Mouse (Mus musculus) regulatory T cell (primary cell): ENCODE measurements around the gene Btbd6.

Source experiments
- in situ Hi-C: fragments of 300-600 bp; cut with MboI, MseI; formaldehyde crosslinking; loops from one replicate; pipeline ENCODE4 v1.15.1; 2025; ENCODE audit warnings: high pct_unique_total_duplicates

Gene Btbd6

DNA sequence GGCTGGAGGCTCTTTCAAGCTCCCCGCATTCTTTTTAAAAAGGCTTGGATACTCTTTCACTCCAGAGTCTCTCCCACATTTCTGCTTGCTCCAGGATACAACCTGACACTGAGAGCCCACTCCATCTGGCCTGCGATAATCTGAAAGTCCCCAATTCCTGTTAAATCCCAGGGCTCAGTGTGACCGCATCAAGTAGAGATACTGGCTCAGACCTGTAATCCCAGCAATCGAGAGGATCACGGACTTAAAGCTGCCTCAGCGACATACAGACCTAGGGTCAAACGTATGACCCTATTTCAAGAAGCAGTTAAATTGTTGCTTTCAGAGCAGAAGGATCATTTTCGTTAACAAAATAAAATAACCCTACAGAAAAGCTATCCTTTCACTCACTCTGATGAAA, 27.7 kb downstream of the Btbd6 start:
- in situ Hi-C loops = loop anchor here (10.0 kb wide), 1 partner anchor 71 kb away; the partner anchor contains the start of gene Tex22

- in situ Hi-C loops = loop anchor here (10.0 kb wide), 1 partner anchor 70 kb away; the partner anchor contains the start of gene Tex22
These were observed 28.7 kb downstream of the Btbd6 start for GRCm38 (mm10) chr12:113004993-113005392.

GRCm38 (mm10) chr12:113011702-113012360, 35.5 kb downstream of the Btbd6 start:
- in situ Hi-C loops = no loop called here

DNA sequence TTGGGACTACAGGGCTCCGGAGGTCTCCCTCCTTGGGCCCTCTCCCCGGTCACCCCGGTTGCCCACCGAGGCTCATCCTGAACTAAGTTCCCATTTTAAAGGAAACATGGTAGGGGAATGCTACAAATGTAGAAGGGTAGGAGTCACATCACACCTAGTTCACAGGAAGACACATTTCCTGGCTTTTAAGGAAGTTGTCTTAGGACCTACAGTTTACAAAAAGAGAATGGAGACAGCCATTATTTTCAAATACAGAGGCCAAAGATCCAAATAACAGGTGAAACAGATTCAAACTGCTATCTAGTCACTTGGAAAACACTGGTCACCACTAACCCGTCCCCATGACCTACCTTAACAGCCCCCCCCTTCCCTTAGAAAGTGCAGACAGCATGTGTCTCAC, 36.2 kb downstream of the Btbd6 start:
- in situ Hi-C loops = no loop called here

- in situ Hi-C loops = no loop called here
These were observed 36.8 kb downstream of the Btbd6 start for GRCm38 (mm10) chr12:113013021-113013491.

GRCm38 (mm10) chr12:113013604-113014558, 37.6 kb downstream of the Btbd6 start, which contains the start of gene Pacs2:
Gene Pacs2 (plus strand): TSS chr12:113014508.
- in situ Hi-C loops = no loop called here

DNA sequence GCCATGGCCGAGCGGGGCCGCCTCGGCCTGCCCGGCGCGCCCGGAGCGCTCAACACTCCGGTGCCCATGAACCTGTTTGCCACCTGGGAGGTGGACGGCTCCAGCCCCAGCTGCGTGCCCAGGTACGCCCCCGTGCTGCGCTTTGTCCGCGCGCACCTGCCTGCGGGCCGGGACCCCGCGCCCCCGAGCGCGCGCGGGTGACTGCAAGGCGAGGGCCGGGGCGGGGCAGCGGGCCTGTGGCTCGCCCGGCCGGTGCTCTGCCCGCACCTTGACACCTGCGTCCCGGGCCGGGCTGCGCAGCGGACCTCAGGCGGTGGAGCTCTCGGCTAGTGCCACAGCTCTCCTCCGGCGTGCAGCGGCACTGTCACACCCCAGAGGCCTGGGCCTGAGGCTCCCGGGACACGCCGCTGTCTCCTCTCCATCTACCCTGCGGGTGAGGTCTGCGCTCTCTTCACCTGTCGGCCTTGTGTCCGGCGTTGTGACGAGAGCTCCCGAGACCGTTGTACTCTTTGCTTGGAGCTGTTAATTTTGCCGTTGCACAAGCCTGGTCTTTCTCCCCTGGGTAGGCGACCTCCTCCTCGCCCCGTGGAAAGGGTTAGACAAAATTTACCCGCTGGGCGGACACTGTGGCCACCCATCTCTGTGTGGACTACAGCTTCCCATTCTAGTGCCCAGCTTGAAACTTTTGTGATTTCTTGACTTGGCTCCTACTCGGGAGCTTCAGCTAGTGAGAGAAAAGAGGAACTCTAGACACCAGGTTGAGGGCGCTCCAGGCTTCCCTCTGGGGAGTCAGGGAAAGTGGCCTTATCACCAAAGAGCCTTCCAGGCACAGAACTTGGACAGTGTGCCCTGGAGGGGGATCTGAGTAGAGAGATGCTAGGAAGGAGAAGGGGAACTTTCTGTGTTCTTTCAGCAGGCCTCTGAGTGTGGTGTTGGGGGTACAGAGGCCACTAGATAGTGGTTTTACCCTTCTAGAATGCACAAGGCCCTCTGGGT, 38.6 kb downstream of the Btbd6 start:
- in situ Hi-C loops = loop anchor here (5.0 kb wide), 2 partner anchors 37 to 82 kb away; partner anchors contain the start of gene Mta1

DNA sequence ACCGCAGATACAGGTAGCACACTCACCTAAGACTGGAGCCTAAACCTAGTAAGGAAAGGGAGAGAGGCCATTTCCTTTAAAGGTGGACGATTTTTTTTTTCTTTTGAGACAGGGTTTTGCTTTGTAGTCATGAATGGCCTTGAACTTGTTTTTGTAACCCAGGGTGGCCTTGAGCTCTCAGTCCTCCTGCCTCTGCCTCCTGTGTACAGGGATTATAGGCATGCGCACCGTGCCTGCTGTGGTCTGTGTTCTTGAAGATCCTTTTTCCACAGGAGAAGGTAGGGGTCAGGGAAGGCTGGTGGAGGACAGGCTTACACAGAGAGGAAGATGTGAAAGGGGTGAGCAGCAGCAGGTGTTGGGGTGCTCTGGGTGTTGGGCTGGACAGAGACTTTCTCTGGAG, 39.7 kb downstream of the Btbd6 start:
- in situ Hi-C loops = loop anchor here (5.0 kb wide), 2 partner anchors 36 to 81 kb away; partner anchors contain the start of gene Mta1

DNA sequence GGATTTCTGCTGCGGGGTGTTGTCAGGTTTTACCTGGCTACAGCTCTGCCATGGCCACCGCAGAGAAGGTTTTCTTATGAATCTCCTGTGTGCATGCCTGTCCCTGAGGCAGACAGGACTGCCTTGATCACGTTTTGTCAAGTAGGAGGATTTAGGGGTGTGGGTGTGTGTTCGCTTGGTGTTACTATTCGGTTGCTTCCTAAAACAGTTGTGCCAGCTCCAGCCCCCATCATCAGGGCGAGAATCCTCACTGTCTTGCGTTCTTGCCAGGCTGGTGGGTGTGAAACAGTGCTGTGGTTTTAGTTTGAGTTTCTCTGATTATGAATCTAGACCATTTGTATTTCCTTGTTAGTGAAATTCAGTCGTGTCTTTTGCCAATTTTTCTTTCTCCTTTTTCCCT, 40.7 kb downstream of the Btbd6 start:
- in situ Hi-C loops = loop anchor here (5.0 kb wide), 2 partner anchors 35 to 80 kb away; partner anchors contain the start of gene Mta1

DNA sequence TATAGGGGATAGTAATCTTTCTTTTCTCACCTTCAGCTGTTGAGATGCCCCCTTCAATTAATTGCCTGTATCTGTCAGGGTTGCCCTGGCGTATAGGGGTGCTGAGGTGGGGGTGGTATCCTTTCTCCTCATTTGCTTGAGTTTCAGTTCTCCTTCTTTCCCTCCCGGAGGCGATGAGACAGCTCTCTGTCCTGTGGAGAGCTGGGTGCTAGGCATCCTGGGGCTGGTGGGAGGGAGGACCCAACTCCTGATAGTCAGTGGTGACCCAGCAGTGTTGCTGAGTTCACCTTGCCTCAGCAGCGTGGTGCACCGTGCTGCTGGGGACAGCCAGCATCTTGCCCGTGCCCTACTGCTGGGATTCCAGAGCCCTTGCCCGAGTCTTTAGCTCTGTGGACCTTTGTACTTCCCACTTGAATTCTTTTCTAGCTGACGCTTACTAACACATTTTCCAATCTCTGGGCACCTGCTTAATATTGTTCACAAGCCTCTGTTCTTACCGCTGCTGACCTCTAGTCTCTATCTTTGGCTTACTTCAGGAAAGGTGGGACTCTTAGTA, 41.2 kb downstream of the Btbd6 start:
- in situ Hi-C loops = loop anchor here (5.0 kb wide), 2 partner anchors 35 to 80 kb away; partner anchors contain the start of gene Mta1

DNA sequence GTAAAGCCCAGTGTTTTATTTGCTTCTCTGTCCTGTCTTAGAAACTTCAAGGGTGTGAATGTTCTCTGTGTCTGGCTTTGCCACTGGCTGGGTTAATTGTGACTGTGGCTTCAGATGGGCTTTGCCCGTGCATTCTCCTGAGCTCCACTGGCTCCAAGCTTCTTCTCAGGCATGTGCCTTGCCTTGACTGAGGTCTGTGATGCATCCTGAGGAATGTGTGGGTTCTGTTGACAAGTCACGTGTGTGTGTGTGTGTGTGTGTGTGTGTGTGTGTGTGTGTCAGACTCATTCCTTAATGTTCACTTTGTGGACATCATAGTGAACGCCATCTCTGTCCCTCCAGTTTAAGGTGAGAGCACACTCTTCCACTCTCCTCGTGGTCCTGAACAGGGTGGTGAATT, 42.5 kb downstream of the Btbd6 start:
- in situ Hi-C loops = loop anchor here (5.0 kb wide), 2 partner anchors 34 to 79 kb away; partner anchors contain the start of gene Mta1

DNA sequence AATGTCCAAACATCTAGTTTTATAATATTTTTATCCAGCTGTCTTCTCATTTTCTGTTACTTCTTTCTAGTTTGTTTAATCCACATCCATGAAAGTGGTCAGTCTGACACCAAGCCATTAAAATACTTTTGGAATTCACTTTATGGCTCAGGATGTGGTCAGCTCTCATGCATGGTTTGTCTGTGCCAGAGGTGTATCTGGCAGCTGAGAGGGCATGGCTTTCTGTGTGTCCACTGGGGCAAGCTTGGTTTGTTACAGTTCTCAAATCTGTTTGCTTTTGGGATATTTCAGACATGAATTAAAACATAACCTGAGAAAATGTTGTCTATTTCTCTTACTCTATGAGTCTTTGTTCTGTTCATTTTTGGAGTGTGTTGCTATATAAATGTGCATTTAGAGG, 45.2 kb downstream of the Btbd6 start:
- in situ Hi-C loops = no loop called here

- in situ Hi-C loops = no loop called here
These were observed 46.8 kb downstream of the Btbd6 start for GRCm38 (mm10) chr12:113023082-113023481.

GRCm38 (mm10) chr12:113026557-113026956, 50.3 kb downstream of the Btbd6 start:
- in situ Hi-C loops = no loop called here

GRCm38 (mm10) chr12:113027495-113027894, 51.2 kb downstream of the Btbd6 start:
- in situ Hi-C loops = no loop called here

DNA sequence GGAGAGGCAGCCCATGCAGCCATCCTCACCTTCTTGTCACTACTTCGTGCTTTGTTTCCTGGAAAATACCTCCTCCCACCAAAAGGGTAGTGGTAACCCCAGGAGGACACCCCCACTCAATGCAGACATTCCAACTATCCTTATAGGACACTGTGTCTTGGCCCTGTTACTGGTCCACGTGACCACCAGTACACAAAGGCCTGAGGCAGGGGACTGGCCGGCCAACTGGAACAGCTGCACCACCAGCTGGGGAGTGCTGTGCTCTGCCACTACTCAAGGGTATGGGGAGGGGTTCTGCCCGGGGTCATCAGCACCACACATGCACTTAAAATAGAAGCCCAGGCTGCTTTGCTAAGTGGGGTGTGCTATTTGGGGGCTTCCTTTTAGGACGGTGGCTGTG, 51.8 kb downstream of the Btbd6 start:
- in situ Hi-C loops = no loop called here
